Mouse (Mus musculus) kidney, adult 9 months (tissue): ENCODE measurements at regions not wholly inside any gene's neighbourhood (a gene's known extent, or its start where the extent isn't known, plus 50 kb on each side); places are given as distances from the start of the nearest gene placed in this dataset.

ENCODE experiments used
- DNase-seq: peaks from one replicate; pipeline ENCODE4 v3.0.0; 2022

DNA sequence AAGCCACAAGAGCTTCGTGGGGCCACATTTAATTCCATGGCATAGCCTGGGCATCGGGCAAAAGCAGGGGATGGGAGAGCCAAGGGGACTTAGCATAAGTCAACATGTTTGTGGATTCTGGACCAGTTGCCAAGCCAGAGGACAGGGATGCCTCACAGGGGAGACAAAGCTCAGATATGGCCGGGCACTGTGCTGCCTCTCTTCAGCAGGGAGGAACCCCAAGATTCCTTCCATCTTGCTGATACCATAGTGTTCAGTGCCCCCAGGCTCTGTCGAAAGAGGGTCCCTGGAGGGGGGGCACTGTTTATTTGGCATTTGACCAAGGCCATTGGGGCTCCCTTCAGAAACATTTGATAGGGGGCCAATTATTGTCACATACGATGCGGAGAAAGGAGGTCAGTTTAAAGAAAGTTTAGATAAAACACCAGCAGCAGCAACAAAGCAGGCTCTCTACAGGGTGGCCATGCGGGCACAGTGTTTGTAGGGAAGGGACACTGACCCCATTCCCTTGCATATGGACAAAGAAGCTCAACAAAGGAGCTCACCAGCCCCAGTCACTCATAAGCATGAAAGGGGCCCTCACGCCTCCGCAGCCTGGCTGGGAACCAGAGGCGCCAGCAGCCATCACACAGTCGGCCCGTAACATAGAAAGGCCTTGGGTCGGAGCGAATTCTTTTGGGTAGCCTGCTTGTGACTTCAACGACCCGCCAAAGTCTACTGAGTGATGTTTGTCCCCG is 107.6 kb upstream of the 1700016C15Rik start:
- no peak for DNase-seq

- peak; percentile 90 for DNase-seq
Observed at GRCm38 (mm10) chr1:177623304-177623726, 106.3 kb upstream of the 1700016C15Rik start.

- DNase-seq, result no peak
Observed at GRCm38 (mm10) chr1:177623735-177624134, 105.9 kb upstream of the 1700016C15Rik start.

DNA sequence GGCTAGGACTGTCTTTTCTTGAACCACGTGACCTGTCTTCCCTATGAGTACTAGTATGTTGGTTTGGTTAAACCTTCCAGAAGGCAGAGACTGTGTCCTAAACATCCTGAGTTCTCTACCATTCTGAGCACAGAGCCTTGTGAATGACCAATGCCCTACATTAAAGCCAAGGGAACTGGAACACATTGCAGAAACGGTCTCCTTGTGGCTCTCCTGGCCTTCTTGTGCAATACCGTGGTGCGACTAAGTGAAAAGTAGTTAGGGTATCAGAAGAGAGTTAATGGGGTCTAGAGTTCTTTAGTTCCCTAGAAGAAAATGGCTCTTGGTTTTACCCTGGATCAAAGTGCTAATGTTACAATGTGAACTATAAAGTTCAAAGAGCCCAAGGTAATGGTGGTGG is 101.8 kb upstream of the 1700016C15Rik start:
- DNase-seq, result no peak

DNA sequence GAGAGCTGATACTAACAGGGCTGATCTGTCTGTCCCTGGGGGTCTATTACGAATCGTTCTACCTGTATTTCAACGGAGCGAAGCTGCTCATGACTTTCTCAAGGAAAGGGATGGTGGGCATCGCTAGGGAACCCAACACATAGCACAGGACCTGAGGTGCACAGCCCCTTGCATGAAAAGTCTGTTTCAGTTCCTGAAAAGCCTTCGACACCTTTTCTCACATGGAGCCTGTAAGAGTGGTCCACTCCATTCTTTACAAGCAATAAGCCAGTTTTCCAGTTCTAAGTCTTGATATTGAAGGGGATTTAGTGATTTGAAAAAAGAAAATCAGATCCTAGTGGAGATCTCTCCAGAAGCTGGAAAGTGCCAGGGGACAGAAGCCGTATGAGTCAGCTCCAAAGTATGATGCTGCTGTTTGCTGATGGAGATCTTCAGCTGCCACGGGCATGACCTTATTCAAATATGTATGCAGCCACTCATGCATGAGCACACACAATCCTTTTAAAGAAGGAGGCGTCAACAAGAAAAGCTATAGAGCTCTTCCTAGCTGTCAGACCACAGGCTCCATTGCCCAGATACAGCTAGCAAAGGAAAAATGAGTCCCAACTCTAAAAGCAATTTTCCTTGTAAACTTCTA is 95.5 kb upstream of the 1700016C15Rik start:
- DNase-seq, result no peak

GRCm38 (mm10) chr1:177637061-177637460 is 92.6 kb upstream of the 1700016C15Rik start:
- no peak for DNase-seq

- peak; percentile 72 for DNase-seq
Observed at GRCm38 (mm10) chr1:177638381-177638780, 91.2 kb upstream of the 1700016C15Rik start.

DNA sequence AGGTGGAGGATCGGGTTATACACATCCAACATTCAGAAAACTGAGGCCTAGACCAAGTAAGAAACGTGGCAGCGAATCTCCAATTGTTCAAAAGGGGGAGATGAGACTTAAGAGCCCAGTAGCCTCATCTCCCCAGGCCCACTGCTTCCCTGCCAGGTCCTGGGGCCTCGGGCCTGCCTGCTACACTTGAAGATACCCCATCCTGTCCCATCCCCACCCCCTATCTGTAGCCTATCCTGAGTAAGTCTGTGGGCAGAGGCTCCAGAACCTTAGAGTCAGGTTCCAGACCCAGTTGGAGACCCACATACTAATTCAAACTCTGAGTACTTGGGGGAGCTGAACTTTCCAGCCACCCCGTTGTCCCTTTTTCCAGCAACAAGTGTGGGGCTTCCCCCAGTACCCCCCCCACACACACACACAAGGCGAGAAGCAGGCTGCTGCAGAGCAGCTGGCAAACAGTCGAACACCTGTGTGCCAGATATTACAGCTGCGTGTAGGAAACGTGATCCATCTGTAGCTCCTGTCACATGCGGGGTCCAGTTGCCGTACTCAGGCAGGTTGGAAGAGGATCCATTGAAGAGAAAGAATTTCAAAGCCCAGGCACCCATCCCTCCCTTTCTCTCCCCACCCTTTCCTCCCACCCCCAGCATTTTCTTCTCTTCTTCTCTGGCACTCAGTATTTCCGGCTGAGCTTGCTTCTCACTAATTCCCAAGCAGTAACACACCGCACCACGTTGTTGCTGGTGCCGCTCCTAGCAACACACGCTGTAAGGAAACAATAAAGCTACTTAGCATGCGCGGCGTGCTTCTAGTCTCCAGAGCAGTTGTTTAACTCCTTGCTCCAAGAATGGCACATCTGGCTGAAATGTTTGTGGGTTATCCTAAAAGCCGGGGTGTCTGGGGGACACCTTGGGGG is 89.4 kb upstream of the 1700016C15Rik start:
- DNase-seq, result no peak

DNA sequence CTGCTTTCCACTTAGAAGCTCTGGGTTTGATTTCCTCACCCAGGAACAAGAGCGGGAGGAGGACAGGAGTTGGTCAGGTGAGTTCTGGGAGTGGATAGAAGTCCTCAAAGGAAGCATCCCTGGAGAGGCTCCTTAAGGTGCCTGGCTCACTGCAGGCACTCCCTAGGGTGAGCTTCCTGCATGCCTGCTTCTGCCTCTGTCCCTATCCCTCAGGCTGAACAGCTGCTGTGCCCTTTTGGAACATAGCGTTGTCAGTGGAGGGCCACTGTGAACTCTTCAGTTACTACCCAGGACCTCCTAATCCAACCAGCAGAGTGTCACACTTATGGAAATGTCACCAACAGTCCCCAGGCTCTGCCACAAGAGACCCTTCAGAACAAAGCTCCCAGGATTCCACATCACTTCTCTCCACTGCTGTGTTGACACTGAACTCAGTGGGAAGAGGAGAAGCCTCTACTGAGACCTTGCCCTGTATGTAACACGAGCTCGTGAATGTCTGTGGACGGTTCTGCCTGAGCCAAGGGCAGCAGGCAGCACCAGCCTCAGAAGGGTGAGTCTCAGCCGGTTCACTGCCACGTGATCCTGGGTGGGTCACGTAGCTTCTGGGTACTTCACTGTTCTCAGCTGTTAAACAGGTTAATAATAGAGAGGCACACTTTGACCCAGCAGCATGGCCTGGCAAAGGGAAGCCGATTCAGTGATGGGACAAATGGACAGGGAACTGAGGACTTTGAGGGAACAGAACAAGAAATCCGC is 86.7 kb upstream of the 1700016C15Rik start:
- peak; percentile 91 for DNase-seq

- DNase-seq, result no peak
Observed at GRCm38 (mm10) chr1:177643662-177644061, 86.0 kb upstream of the 1700016C15Rik start.

GRCm38 (mm10) chr1:177644214-177644613 is 85.4 kb upstream of the 1700016C15Rik start:
- DNase-seq, result no peak

DNA sequence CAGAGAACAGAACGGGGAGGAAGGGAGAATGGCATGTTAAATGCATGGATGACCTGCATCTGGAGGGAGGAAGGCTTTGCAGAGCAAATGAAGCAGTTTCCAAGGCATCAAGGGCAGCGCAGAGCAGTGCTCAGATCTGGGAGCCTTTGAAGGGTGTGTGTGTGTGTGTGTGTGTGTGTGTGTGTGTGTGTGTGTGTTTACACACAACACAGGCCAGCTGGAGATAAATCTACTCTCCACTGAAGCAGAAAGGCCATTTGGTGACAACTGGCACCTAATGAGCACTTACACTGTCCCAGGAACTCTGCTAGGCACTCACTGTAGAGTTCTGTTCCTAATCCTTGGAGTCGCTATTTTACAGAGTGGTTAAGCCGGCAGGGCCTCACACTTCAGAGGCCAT is 84.3 kb upstream of the 1700016C15Rik start:
- DNase-seq, result no peak

- no peak for DNase-seq
Observed at GRCm38 (mm10) chr1:177645897-177646535, 83.6 kb upstream of the 1700016C15Rik start.

DNA sequence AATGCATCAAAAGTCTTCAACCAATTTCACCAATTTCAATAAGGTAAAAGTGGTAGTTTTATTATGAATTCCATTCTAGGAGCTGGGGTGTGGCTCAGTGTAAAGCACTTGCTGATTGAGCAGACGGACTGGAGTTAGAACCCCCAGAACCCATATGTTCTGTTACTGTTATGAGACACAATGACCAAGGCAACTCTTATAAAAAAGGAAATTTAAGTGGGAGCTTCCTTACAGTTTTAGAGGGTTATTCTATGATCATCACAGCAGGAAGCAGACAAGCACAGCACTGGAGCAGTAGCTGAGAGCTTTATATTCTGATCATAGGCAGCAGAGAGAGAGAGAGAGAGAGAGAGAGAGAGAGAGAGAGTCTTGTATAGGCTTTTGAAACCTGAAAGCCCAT is 81.7 kb upstream of the 1700016C15Rik start:
- no peak for DNase-seq

- DNase-seq, result no peak
Observed at GRCm38 (mm10) chr1:177648974-177649373, 80.6 kb upstream of the 1700016C15Rik start.

- DNase-seq, result no peak
Observed at GRCm38 (mm10) chr1:177651219-177651618, 78.4 kb upstream of the 1700016C15Rik start.

DNA sequence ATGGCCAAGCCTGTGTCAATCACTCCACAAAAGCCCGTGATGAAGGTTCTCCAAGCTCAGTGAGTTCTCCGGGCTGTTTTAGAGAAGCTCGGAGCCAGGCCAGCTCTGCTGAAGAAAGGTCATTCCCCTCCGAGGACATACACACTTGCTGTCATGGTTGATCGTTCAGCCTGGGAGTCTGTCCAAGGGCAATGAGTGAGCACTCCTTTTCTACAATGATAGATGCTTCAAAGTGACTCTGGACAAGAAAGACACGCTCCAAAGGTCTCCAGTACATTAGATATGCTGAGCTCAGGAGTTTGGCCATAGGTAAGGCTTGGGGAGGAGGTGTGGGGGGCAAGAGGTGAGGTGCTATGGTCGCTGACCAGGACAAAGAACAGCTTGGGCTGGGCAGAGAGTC is 66.5 kb upstream of the 1700016C15Rik start:
- DNase-seq, result peak; percentile 89

GRCm38 (mm10) chr1:177667041-177667791 is 62.4 kb upstream of the 1700016C15Rik start:
- no peak for DNase-seq

- no peak for DNase-seq
Observed at GRCm38 (mm10) chr1:177670576-177670975, 59.0 kb upstream of the 1700016C15Rik start.

- no peak for DNase-seq
Observed at GRCm38 (mm10) chr1:177676657-177677056, 53.0 kb upstream of the 1700016C15Rik start.

- no peak for DNase-seq
Observed at GRCm38 (mm10) chr1:177678832-177679231, 50.8 kb upstream of the 1700016C15Rik start.
